Mouse (Mus musculus) ES-CJ7 (cell line): ENCODE results near the gene Olfr1167.
"Not testable (repeated sequence)": the region's sequence is repeated elsewhere in the genome, so short reads cannot be mapped to it uniquely, and the experiment has no call there.

ENCODE experiments used
- DNase-seq: peaks from one replicate; pipeline ENCODE4 v3.0.0; 2011; ENCODE audit warnings: low read depth, low spot score

Gene Olfr1167

DNA sequence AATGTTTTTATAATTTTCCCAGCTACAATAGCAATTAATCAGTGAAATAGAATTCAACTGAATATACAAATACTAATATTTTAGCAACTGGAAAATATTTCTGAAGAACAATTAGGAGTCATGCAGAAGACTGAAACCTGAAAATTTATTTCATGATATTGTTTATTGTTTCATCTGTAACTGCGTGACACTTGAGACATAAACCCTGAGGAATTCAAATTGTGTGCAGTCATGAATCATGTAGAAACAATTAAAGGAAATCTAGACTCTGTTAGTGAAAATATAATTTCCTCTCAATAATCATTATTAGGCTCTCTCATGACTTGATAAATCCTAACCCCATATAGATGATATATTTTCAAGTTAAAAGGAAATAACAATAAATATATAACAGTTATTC, at the start of gene Olfr1167:
Gene Olfr1167 (minus strand): TSS at position 101 of the 400 bp plus-strand sequence.
- not testable (repeated sequence) for DNase-seq

- DNase-seq: no peak
Measured at GRCm38 (mm10) chr2:88181580-88181979, 26.6 kb upstream of the Olfr1167 start, which contains the start of gene Olfr1168. Gene Olfr1168, plus strand, starts transcription at chr2:88181880.

- DNase-seq: no peak
Measured at GRCm38 (mm10) chr2:88128172-88128571, 26.8 kb downstream of the Olfr1167 start, which contains the start of gene Olfr1166. Gene Olfr1166, minus strand, starts transcription at chr2:88128272.
